Mouse (Mus musculus): ENCODE results near the gene Tmpo. TPM values are rescaled to one million over a fixed set of nuclear protein-coding genes. Genes with fewer than 3 reads are reported as not detected.

Tmpo gene
- polyA plus RNA-seq, 1 experiment from 2014 or later, result 456 TPM

DNA sequence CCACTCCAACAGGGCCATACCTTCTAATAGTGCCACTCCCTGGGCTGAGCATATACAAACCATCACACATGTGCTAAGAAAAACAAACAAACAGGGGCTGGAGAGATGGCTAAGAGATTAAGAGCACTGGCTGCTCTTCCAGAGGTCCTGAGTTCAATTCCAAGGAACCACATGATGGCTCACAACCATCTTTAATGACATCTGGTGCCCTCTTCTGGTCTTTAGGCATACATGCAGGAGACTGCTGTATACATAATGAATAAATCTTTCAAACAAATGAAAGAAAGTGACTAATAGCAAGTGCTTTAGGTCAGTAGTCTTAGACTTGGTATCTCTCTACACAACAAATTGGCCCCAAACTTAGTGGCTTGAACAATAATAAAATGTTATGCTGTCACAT, 26.2 kb upstream of the Tmpo start:
- ATAC-seq (replicated peaks; ENCODE audit: low FRiP score), result no peak
- no peak overlapping the region for H3K27ac ChIP-seq (ENCODE audit: low read depth, low read length)
- no peak overlapping the region for H3K4me3 ChIP-seq (ENCODE audit: low read depth, low read length)
- H3K27me3 ChIP-seq (ENCODE audit: control insufficient read depth, insufficient read depth, low read length), result no peaks in the 10 kb centered on the region
- H3K4me1 ChIP-seq (replicated peaks; ENCODE audit: control insufficient read depth, insufficient read depth, low read length), result no peaks in the 10 kb centered on the region
- H3K9ac ChIP-seq (ENCODE audit: low read length), result no peak overlapping the region
- H3K36me3 ChIP-seq (ENCODE audit: control insufficient read depth, insufficient read depth, low read length), result no peaks in the 10 kb centered on the region
- H3K4me2 ChIP-seq (ENCODE audit: low read depth, low read length, severe bottlenecking), result no peak overlapping the region
- H3K9me3 ChIP-seq (ENCODE audit: control insufficient read depth, low read length), result no peaks in the 10 kb centered on the region
- DNase-seq (ENCODE audit: low spot score), result no peak

DNA sequence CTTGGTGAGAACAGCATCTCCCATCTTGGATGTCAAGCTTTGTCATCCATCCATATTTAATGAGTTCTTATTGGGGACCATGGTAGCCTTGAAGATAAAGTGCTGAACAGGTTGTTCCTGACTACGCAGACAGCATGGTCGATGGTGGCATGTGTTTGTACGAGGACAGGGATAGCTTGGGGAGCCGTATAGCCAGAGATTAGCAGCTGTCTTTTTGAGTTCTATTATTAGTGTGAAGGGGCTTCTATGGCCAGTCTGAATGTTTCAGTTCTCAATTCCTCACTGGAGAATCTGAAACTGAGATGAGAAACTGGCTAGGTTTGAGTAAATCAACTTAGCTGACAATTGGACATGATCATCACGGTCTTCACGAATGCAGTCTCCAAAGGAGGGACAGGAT, 24.5 kb upstream of the Tmpo start:
- Histone ChIP-seq H3K36me3 (ENCODE audit: control insufficient read depth, insufficient read depth, low read length) (no peaks in the 10 kb centered on the region), H3K4me1 (replicated peaks; ENCODE audit: control insufficient read depth, insufficient read depth, low read length) (no peaks in the 10 kb centered on the region), H3K27ac (ENCODE audit: low read depth, low read length) (no peak overlapping the region), H3K4me3 (ENCODE audit: low read depth, low read length) (no peak overlapping the region), H3K9ac (ENCODE audit: low read length) (no peak overlapping the region), H3K27me3 (ENCODE audit: control insufficient read depth, insufficient read depth, low read length) (no peaks in the 10 kb centered on the region), H3K4me2 (ENCODE audit: low read depth, low read length, severe bottlenecking) (no peak overlapping the region), H3K9me3 (ENCODE audit: control insufficient read depth, low read length) (no peaks in the 10 kb centered on the region)
- no peak for DNase-seq (ENCODE audit: low spot score)
- no peak for ATAC-seq (replicated peaks; ENCODE audit: low FRiP score)
- 88% methylated on average over 6 of the region's 6 CpGs for WGBS

DNA sequence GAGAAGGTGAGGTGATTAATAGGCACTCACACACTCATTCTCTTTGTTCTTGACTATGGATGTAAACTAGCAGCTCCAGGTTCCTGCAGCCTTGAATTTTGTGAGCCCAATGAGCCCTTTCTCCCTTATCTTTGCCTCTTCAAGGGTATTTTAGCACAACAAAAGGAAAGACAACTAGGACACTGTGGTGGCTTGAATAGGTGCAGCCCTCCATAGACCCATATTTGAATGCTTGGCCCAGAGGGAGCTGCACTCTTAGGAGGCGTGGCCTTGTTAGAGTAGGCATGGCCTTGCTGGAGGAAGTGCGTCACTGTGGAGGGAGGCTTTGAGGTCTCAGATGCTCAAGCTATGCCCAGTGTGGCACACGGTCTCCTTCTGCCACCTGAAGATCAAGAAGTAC, 19.5 kb upstream of the Tmpo start:
- no peak overlapping the region for H3K9ac ChIP-seq (ENCODE audit: low read length)
- no peaks in the 10 kb centered on the region for H3K27me3 ChIP-seq (ENCODE audit: control insufficient read depth, insufficient read depth, low read length)
- no peak overlapping the region for H3K4me2 ChIP-seq (ENCODE audit: low read depth, low read length, severe bottlenecking)
- H3K36me3 ChIP-seq (ENCODE audit: control insufficient read depth, insufficient read depth, low read length), result no peaks in the 10 kb centered on the region
- 91% methylated on average over 3 of the region's 3 CpGs for WGBS
- H3K4me3 ChIP-seq (ENCODE audit: low read depth, low read length), result no peak overlapping the region
- no peak for ATAC-seq (replicated peaks; ENCODE audit: low FRiP score)
- DNase-seq (ENCODE audit: low spot score), result no peak
- H3K9me3 ChIP-seq (ENCODE audit: control insufficient read depth, low read length), result no peaks in the 10 kb centered on the region
- H3K27ac ChIP-seq (ENCODE audit: low read depth, low read length), result no peak overlapping the region
- H3K4me1 ChIP-seq (replicated peaks; ENCODE audit: control insufficient read depth, insufficient read depth, low read length), result no peaks in the 10 kb centered on the region

DNA sequence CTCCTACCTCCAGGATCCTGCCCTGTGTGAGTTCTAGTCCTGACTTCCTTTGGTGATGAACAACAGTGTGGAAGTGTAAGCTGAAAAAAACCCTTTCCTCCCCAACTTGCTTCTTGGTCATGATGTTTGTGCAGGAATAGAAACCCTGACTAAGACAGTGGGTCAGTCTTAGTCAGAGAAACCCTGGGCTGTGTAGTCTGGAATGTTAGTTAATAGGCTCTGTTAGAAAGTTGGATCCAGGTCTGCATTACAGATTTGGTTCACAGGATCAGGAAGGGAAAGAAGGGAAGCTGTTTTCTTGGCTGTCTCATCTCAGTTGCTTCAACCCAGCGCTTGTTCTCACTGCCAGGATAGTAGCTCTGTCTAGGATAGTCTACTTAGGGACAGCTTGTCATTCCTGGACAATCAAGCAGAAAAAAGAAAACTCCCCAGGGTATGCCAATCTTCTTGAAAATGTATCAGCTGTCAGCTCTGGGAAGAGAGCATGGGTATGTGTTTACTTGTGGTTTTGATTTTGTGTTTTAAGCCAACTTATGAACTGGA, 18.2 kb upstream of the Tmpo start:
- WGBS, result 81% methylated on average over 1 of the region's 1 CpGs
- DNase-seq (ENCODE audit: low spot score) (no peak), ATAC-seq (replicated peaks; ENCODE audit: low FRiP score) (no peak)
- H3K27me3 ChIP-seq (ENCODE audit: control insufficient read depth, insufficient read depth, low read length), result no peaks in the 10 kb centered on the region
- no peak overlapping the region for H3K27ac ChIP-seq (ENCODE audit: low read depth, low read length)
- no peak overlapping the region for H3K9ac ChIP-seq (ENCODE audit: low read length)
- H3K4me2 ChIP-seq (ENCODE audit: low read depth, low read length, severe bottlenecking), result no peak overlapping the region
- H3K4me1 ChIP-seq (replicated peaks; ENCODE audit: control insufficient read depth, insufficient read depth, low read length), result no peaks in the 10 kb centered on the region
- no peaks in the 10 kb centered on the region for H3K9me3 ChIP-seq (ENCODE audit: control insufficient read depth, low read length)
- no peaks in the 10 kb centered on the region for H3K36me3 ChIP-seq (ENCODE audit: control insufficient read depth, insufficient read depth, low read length)
- no peak overlapping the region for H3K4me3 ChIP-seq (ENCODE audit: low read depth, low read length)

DNA sequence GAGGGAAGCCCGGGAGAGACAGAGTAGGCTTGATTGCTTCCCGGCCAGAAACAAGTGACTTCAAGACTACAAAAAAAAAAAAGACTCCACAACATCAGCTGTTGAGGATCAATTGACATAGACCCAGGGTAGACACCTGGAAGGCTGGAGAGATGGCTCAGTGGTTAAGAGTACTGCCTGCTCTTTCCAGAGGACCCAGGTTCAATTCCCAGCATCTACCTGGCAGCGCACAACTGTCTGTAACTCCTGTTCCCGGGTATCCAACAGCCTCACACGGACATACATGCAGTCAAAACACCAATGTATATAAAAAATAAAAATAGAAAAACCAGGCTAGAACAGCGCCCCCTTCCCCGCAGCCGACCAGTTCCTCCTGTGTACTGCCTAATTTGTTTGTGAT, 16.6 kb upstream of the Tmpo start:
- DNase-seq (ENCODE audit: low spot score) (no peak), ATAC-seq (replicated peaks; ENCODE audit: low FRiP score) (no peak)
- Histone ChIP-seq H3K9ac (ENCODE audit: low read length) (no peak overlapping the region), H3K4me3 (ENCODE audit: low read depth, low read length) (no peak overlapping the region), H3K27ac (ENCODE audit: low read depth, low read length) (no peak overlapping the region), H3K36me3 (ENCODE audit: control insufficient read depth, insufficient read depth, low read length) (no peaks in the 10 kb centered on the region), H3K27me3 (ENCODE audit: control insufficient read depth, insufficient read depth, low read length) (no peaks in the 10 kb centered on the region), H3K9me3 (ENCODE audit: control insufficient read depth, low read length) (no peaks in the 10 kb centered on the region), H3K4me1 (replicated peaks; ENCODE audit: control insufficient read depth, insufficient read depth, low read length) (no peaks in the 10 kb centered on the region), H3K4me2 (ENCODE audit: low read depth, low read length, severe bottlenecking) (no peak overlapping the region)
- 92% methylated on average over 8 of the region's 8 CpGs for whole genome bisulfite sequencing

DNA sequence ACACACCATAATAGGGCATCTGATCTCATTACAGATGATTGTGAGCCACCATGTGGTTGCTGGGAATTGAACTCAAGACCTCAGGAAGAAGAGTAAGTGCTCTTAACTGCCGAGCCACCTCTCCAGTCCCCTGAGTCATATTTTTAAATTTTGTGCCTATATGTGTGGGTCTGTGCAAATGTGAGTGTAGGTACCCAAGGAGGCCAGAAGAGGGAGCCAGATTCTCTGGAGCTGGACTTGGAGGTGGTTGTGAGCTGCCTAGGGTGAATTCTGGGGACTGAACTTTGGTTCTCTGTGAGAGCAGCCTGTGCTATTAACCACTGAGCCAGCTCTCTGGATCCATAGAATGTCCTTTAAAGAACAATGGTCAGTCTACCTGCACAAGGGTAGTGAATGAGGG, 15.7 kb upstream of the Tmpo start:
- Histone ChIP-seq H3K4me1 (replicated peaks; ENCODE audit: control insufficient read depth, insufficient read depth, low read length) (no peaks in the 10 kb centered on the region), H3K4me2 (ENCODE audit: low read depth, low read length, severe bottlenecking) (no peak overlapping the region), H3K4me3 (ENCODE audit: low read depth, low read length) (no peak overlapping the region), H3K36me3 (ENCODE audit: control insufficient read depth, insufficient read depth, low read length) (no peaks in the 10 kb centered on the region), H3K27me3 (ENCODE audit: control insufficient read depth, insufficient read depth, low read length) (no peaks in the 10 kb centered on the region), H3K9ac (ENCODE audit: low read length) (no peak overlapping the region), H3K9me3 (ENCODE audit: control insufficient read depth, low read length) (no peaks in the 10 kb centered on the region), H3K27ac (ENCODE audit: low read depth, low read length) (no peak overlapping the region)
- ATAC-seq (replicated peaks; ENCODE audit: low FRiP score), result no peak
- no peak for DNase-seq (ENCODE audit: low spot score)
- 97% methylated on average over 1 of the region's 1 CpGs for WGBS

DNA sequence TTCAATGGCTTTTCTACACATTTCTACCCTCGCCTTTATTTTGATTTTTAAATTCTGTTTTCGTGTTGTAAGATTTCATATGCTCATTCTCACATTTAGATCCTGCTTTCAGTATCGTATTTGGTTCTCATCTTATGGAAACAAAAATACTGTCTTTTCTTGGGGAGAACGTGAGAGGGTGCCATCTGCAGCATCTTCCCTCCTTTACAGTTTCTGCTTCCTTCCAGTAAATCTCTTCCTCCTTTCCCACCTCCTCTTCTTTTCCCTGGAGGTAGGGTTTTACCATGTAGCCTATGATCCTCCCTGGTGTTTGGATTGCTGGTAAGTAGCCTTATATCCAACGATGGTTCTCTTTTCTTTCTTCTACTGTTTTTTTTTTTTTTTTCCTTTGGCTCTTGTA, 14.6 kb upstream of the Tmpo start:
- no peaks in the 10 kb centered on the region for H3K27me3 ChIP-seq (ENCODE audit: control insufficient read depth, insufficient read depth, low read length)
- no peak overlapping the region for H3K27ac ChIP-seq (ENCODE audit: low read depth, low read length)
- H3K9ac ChIP-seq (ENCODE audit: low read length), result no peak overlapping the region
- no peaks in the 10 kb centered on the region for H3K4me1 ChIP-seq (replicated peaks; ENCODE audit: control insufficient read depth, insufficient read depth, low read length)
- no peaks in the 10 kb centered on the region for H3K36me3 ChIP-seq (ENCODE audit: control insufficient read depth, insufficient read depth, low read length)
- H3K9me3 ChIP-seq (ENCODE audit: control insufficient read depth, low read length), result no peaks in the 10 kb centered on the region
- ATAC-seq (replicated peaks; ENCODE audit: low FRiP score) (no peak), DNase-seq (ENCODE audit: low spot score) (no peak)
- no peak overlapping the region for H3K4me2 ChIP-seq (ENCODE audit: low read depth, low read length, severe bottlenecking)
- H3K4me3 ChIP-seq (ENCODE audit: low read depth, low read length), result no peak overlapping the region
- WGBS, result 89% methylated on average over 5 of the region's 5 CpGs

DNA sequence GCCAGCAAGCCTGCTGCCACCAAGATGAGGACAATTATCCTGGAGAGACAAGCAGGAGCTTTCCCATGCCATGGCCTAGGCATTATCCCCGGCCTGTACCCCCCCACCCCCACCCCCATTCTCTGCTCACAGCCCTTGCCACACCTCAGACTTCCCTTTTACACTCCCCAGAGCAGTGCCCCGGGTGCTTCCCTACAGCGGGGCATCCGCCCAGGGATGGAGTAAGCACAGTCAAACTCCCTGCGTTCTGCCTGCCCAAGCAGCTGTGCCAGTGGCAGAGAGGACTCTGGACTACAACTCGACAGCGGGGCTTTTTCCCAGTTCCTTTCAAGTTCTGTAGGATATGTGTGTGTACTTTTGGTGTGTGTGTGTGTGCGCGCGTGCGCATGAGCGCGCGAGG, 14.0 kb upstream of the Tmpo start:
- 89% methylated on average over 14 of the region's 14 CpGs for WGBS
- DNase-seq (ENCODE audit: low spot score), result no peak
- H3K36me3 ChIP-seq (ENCODE audit: control insufficient read depth, insufficient read depth, low read length), result no peaks in the 10 kb centered on the region
- H3K27me3 ChIP-seq (ENCODE audit: control insufficient read depth, insufficient read depth, low read length), result no peaks in the 10 kb centered on the region
- no peaks in the 10 kb centered on the region for H3K9me3 ChIP-seq (ENCODE audit: control insufficient read depth, low read length)
- H3K4me3 ChIP-seq (ENCODE audit: low read depth, low read length), result no peak overlapping the region
- H3K27ac ChIP-seq (ENCODE audit: low read depth, low read length), result no peak overlapping the region
- H3K9ac ChIP-seq (ENCODE audit: low read length), result no peak overlapping the region
- no peak overlapping the region for H3K4me2 ChIP-seq (ENCODE audit: low read depth, low read length, severe bottlenecking)
- no peaks in the 10 kb centered on the region for H3K4me1 ChIP-seq (replicated peaks; ENCODE audit: control insufficient read depth, insufficient read depth, low read length)
- no peak for ATAC-seq (replicated peaks; ENCODE audit: low FRiP score)

DNA sequence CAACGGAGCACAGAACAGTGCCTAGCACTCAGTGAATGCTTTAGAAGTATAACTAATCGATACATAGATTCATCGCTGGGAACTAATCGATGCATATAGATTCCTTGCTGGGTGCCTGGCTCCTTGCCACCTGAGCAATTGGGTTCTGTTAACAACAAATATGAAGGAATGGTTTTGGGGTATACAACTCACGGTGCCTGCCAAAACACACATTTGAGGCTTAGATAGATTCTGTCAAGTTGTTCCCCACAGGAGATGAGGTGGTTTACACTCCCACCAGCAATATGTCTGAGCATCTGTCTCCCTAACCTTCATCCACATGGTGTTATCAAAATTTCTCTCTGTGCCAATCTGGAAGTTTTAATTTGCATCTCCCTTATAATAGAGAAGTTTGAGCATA, 10.7 kb upstream of the Tmpo start:
- ATAC-seq (replicated peaks; ENCODE audit: low FRiP score) (no peak), DNase-seq (ENCODE audit: low spot score) (no peak)
- no peak overlapping the region for H3K4me2 ChIP-seq (ENCODE audit: low read depth, low read length, severe bottlenecking)

More for the DNA sequence above, 10.7 kb upstream of the Tmpo start:
- Histone ChIP-seq H3K4me3 (ENCODE audit: low read depth, low read length) (no peak overlapping the region), H3K27me3 (ENCODE audit: control insufficient read depth, insufficient read depth, low read length) (no peaks in the 10 kb centered on the region), H3K9me3 (ENCODE audit: control insufficient read depth, low read length) (no peaks in the 10 kb centered on the region), H3K36me3 (ENCODE audit: control insufficient read depth, insufficient read depth, low read length) (no peaks in the 10 kb centered on the region), H3K27ac (ENCODE audit: low read depth, low read length) (no peak overlapping the region), H3K9ac (ENCODE audit: low read length) (no peak overlapping the region), H3K4me1 (replicated peaks; ENCODE audit: control insufficient read depth, insufficient read depth, low read length) (no peaks in the 10 kb centered on the region)
- 94% methylated on average over 5 of the region's 5 CpGs for WGBS

All from forebrain, embryonic 11.5 days (tissue).